Mouse (Mus musculus): ENCODE measurements around the gene Kctd19.

The Kctd19 gene

GRCm38 (mm10) chr8:105413391-105413790 is at the start of gene Kctd19, which contains the start of gene Lrrc36:
Kctd19 (minus strand) TSS chr8:105413502.
Lrrc36 (plus strand) TSS chr8:105413571.
- no peak for DNase-seq (ENCODE audit: low read depth, low spot score)

GRCm38 (mm10) chr8:105461085-105461803 is 47.9 kb upstream of the Kctd19 start:
- DNase-seq (ENCODE audit: low read depth, low spot score), result no peak

GRCm38 (mm10) chr8:105455218-105455617 is 41.9 kb upstream of the Kctd19 start:
- no peak for DNase-seq (ENCODE audit: low read depth, low spot score)

DNA sequence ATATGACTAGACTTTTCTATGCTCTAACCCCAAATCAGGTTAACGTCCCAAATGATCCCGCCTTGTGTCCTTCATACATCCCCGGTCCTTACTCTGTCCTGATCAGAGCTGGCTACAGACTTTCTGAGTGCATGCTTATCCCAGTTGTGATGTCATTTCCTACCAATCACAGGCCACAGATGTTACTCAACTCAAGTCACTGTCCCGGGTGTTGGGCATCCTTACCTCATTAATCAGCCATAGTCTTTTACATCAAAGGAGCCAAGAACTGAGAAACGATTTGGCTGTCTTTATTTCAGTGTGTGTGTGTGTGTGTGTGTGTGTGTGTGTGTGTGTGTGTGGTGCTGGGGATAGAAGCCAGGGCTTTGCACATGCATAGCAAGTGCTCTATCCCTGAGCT is 40.8 kb upstream of the Kctd19 start:
- DNase-seq (ENCODE audit: low read depth, low spot score), result no peak

DNA sequence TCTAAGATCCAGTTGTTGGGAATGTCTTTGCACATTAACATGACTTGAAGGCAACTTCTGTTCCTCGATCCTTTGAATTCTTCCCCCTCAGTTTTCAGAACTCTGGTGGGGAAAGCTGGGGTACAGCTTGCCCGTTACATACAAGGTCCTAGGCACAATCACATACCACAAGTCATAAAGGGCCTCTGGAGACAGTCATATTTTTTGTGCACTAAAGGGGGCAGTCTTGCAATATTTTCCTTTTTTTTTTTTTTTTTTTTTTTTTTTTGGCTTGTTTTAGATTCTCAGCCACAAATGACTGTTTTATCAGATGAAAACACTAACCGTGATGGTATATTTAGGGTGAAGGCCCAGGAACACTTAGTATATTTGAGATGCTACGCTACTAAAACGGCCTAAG is 40.0 kb upstream of the Kctd19 start:
- no peak for DNase-seq (ENCODE audit: low read depth, low spot score)

- no peak for DNase-seq (ENCODE audit: low read depth, low spot score)
Measured at GRCm38 (mm10) chr8:105451903-105452603, 38.8 kb upstream of the Kctd19 start.

GRCm38 (mm10) chr8:105450977-105451376 is 37.7 kb upstream of the Kctd19 start:
- DNase-seq (ENCODE audit: low read depth, low spot score), result no peak

DNA sequence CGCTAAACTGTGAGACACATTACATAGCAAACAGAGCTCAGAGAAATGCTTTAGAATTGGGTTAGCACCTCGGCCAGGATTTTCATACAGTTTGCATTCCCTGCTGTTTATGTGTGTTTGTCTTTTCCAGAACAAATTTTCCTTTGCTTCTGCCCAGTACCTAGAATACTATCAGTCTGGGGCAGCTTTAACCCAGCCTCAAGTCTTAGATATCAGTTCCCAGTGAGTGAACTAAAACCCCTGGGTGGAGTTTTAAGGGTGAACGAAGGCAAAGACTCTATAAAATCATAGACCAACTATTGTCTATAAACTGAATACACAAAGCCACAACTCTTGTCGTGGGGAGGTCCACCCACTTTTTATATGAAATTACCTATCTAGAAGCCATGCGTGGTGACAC is 35.3 kb upstream of the Kctd19 start:
- no peak for DNase-seq (ENCODE audit: low read depth, low spot score)

GRCm38 (mm10) chr8:105448188-105448587 is 34.9 kb upstream of the Kctd19 start:
- no peak for DNase-seq (ENCODE audit: low read depth, low spot score)

DNA sequence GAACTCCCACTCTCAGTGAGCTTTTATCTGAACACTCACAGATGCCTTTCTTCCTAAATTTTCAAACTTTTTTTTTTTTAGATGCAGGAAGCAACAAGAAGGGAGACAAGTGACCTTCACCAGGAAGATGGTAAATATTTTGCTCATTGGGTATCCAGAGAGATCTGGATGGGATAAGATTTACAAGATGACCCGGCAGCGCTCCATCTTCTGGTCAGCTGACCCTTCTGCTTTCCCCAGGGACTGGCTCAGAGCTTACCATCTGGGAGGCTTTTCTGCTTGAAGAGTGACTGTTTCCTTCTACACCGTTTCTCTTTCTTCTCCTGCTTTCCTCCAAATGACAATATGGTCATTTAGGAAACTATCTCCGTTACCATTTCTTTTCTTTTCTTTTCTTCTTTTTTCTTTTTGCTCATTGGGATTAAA is 32.8 kb upstream of the Kctd19 start:
- no peak for DNase-seq (ENCODE audit: low read depth, low spot score)

DNA sequence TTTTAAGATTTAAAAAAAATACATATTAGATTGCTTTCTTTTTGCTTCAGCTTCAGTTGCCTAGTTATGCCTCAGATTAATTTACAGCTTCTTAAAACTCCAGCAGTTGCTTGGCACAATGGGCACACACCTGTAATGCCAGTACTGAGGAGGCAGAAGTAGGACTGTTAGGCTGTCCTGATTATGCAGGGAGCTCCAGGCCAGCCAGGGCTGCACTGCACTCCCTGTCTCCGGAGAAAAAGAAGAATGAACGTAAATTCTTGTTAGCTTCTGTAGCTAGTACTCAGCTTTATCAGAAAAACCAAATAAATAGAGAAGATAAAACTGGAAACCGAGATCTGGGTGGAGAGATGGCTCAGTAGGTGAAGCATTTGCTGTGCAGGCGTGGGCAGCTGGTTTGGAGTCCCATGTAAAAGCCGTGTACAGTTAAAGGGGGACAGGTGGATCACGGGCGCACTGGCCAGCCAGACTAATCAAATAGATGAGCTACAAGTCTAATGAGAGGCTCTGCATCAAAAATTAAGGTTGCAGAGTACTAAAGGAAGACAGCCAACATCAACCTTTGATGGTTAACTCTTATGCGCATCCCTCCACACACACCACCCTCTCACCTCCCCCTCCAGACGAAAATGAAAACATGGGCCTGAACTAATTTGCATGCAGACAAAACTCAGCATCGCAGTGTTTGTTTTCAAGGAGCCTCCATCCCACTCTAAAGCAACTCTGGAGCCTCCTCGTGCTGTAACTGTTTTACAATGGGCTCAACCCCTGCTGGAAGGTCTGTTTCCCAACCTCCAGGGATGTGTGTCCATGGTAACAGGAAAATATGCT is 32.2 kb upstream of the Kctd19 start:
- no peak for DNase-seq (ENCODE audit: low read depth, low spot score)

DNA sequence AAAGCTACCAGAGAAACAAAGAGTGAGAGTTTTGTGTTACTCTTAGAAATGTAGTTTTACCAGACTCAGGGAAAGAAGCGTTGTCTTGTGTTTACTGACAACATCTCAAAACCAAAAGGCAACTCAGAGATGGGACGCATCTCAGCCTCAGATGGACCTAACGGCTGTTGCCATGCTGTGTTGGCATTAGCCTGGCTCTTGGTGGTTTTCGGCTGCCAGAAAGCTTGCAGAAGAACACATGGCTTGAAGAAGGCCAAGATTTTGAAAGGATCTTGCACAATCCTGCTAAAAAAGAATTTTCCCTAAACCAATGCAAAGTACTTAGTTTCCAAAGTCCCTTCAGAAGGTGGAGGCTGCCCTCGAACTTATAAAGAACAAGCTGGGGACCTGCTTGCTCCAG is 29.4 kb upstream of the Kctd19 start:
- no peak for DNase-seq (ENCODE audit: low read depth, low spot score)

DNA sequence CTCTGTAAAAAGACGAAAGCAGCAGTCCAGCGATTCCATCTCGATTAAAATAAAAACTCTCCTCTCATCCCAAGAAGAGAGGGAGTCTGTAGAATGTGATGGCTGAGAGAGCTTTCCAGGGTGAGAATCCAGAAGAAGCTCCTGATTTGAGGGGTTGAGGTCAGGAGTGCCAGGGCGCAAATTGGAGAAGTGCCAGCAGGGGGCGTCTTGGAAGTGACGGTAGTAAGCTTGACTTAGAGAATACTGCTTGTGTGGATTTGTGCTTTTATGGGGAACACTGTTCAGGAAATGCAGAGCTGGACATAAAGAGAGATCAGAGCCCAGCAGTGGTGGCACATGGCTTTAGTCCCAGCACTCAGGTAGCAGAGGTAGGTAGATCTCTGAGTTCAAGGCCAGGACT is 28.1 kb upstream of the Kctd19 start:
- DNase-seq (ENCODE audit: low read depth, low spot score), result no peak

- DNase-seq (ENCODE audit: low read depth, low spot score), result peak; percentile 21
Measured at GRCm38 (mm10) chr8:105438865-105439264, 25.6 kb upstream of the Kctd19 start.

DNA sequence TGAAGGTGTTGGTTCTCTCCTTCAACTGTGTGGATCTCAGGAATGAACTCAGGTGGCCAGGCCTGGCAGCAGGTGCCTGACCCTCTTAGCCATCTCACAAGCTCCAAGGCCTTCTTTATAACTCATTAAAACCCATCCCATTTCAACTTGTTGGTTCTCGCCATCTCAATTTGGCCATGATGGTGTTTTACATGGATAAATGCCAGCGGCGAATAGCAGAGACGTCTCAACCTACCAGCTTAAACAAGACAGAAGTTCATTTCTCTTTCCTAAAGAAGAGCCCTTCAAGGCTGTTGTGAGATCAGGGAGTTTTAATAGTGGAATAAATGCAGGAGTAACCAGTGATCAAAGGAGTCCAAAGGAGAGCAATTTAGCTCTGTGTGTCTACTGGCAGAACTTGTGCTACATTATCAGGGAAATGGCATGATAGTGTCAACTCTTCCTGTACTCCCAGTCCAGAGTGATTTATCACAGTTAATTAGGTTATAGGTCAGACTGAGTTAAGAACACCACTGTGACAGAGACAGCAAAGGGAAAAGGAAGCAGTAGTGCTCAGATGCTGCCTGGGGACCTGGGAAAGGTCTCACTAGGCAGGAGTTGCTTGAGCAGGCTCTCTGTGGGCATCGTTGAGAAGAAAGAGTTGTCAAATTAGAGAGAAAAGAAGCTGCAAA is 23.9 kb upstream of the Kctd19 start:
- no peak for DNase-seq (ENCODE audit: low read depth, low spot score)

DNA sequence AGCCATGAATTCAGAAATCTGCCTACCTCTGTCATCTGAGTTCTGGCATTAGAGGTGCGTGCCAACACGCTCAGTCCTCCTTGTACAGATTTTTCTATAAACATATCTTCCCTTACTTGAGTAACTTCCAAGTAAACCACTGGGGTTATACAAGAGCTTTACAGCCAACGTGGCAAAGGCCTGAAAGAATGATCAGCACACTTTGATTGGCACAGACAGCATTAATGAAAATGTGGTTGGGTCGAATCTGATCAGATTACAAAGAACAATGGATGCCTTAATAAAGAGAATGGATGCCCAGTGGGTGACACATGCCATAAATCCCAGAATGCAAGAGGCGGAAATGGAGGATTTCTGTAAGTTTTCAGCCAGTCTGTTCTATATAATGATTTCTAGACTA is 22.9 kb upstream of the Kctd19 start:
- DNase-seq (ENCODE audit: low read depth, low spot score), result no peak

- no peak for DNase-seq (ENCODE audit: low read depth, low spot score)
Measured at GRCm38 (mm10) chr8:105434136-105434535, 20.8 kb upstream of the Kctd19 start.

DNA sequence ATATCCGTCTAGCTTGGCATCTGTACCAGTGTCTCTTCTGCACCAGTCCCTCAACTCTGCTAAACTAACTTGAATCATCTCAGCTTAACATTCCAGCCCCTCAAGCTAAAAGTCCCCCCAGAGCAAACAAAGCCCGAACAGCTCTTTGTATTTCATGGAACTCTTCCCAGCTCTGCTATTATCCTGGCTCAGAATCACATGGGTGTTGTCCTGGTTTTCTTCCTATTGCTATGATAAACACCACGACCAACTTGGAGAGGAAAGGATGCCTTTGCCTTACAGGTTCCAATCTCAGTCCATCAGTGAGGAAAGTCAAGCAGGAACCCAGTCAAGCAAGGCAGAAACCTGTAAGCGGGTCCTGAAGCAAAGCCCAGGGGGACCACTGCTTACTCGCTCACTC is 20.2 kb upstream of the Kctd19 start:
- DNase-seq (ENCODE audit: low read depth, low spot score), result no peak

DNA sequence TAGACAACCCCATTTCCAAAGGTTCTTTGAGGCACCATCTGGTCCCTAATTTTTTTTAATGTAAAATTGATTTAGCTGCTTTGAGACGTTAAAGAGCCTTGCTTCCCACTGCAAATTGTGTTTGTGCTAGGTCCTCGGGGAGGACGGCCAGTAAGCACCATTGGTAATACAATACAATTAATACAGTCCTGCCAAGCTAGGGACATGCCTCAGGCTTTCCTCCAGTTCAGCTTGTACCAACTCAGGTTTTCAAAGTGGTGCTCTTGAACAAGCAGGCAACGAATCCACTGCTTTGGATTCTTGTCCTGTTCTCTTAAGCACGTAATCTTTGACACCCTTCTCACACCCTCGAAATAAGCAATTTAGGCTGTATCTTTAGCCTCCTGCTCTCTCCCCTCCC is 19.7 kb upstream of the Kctd19 start:
- DNase-seq (ENCODE audit: low read depth, low spot score), result no peak

DNA sequence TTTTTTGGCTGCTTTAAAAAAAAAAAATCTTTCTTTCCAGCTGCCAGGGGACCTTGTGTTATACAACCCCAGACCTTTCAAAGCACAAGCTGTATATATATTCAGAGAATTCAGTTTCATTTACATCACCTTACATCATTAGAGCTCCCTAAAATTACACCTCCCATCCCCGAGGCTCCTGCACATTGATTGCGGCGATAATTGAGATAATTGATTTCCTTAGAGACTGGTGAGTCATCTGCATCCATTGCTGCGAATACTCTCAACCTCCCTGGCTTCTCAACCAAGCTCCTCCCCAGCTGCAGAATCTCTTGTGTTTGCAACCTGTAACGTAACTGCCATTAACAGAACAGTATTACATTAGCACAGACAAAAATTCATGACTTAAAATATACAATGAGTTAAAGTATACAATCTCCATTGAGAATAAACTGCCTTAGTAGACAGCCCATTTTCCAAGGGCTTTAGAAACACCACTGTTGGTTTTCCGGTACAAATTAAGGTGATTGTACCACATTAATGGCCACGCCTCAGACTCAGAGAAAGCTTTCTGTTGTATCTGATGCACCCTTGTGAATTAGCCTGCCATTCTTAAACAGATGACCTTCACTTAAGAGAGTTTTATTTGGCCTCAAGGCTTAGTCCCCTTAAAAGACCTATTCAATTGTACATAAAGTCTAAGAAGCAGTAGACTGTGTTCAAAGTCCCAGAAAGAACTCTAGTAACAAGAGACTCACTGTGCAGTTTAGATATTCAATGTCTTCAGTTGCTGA is 18.6 kb upstream of the Kctd19 start:
- no peak for DNase-seq (ENCODE audit: low read depth, low spot score)

DNA sequence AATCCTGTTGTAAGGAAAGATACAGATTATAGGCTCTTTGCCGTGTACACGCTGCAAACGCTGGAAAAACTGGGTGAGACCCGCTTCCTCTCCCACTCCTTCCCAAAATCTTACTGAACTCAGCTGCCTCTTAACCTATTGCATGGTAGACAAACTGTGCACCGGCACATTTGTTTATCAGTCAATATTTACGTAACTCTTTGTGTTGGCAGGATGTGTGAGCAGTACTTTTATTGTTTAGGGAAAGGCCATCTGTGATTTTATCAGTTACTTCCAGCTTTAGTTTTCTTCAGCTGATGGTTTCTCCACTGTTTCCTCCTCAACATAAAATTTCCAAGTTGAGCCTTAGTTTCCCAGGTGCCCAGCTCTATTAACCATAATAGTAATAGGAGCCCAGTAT is 13.6 kb upstream of the Kctd19 start:
- no peak for DNase-seq (ENCODE audit: low read depth, low spot score)
